Mouse (Mus musculus) frontal cortex, adult (tissue): ENCODE measurements at regions not wholly inside any gene's neighbourhood (a gene's known extent, or its start where the extent isn't known, plus 50 kb on each side); places are given as distances from the start of the nearest gene placed in this dataset.

Experiments used
- ATAC-seq: cut with Nextera tagmentation; 2 replicates; pipeline ENCODE4 v1.9.2; 2017; ENCODE audit warnings: mild to moderate bottlenecking, moderate library complexity, mixed read lengths; ENCODE audit not compliant: low TSS enrichment

- ATAC-seq: no peak
These were observed 318.4 kb upstream of the Myo3a start for GRCm38 (mm10) chr2:21908813-21909480.

GRCm38 (mm10) chr2:21909481-21909966, 317.8 kb upstream of the Myo3a start:
- ATAC-seq: peak; percentile 49

- peak; percentile 95 for ATAC-seq
These were observed 309.3 kb upstream of the Myo3a start for GRCm38 (mm10) chr2:21917804-21918690.

GRCm38 (mm10) chr2:21919091-21919490, 308.2 kb upstream of the Myo3a start:
- peak; percentile 48 for ATAC-seq

- ATAC-seq: no peak
These were observed 299.6 kb upstream of the Myo3a start for GRCm38 (mm10) chr2:21927656-21928055.

- ATAC-seq: no peak
These were observed 287.3 kb upstream of the Myo3a start for GRCm38 (mm10) chr2:21939993-21940392.

- peak; percentile 87 for ATAC-seq
These were observed 286.4 kb upstream of the Myo3a start for GRCm38 (mm10) chr2:21940797-21941487.

GRCm38 (mm10) chr2:21941488-21942000, 285.8 kb upstream of the Myo3a start:
- no peak for ATAC-seq

GRCm38 (mm10) chr2:21943676-21944075, 283.6 kb upstream of the Myo3a start:
- ATAC-seq: no peak

- ATAC-seq: no peak
These were observed 280.8 kb upstream of the Myo3a start for GRCm38 (mm10) chr2:21946484-21946883.

- ATAC-seq: peak; percentile 94
These were observed 276.0 kb upstream of the Myo3a start for GRCm38 (mm10) chr2:21951279-21951678.

- ATAC-seq: no peak
These were observed 271.0 kb upstream of the Myo3a start for GRCm38 (mm10) chr2:21956112-21956963.

GRCm38 (mm10) chr2:21958365-21958764, 268.9 kb upstream of the Myo3a start:
- ATAC-seq: peak; percentile 95

- ATAC-seq: peak; percentile 41; the same call in 1 of the 2 replicates
These were observed 268.5 kb upstream of the Myo3a start for GRCm38 (mm10) chr2:21958802-21959201.

- ATAC-seq: no peak
These were observed 263.8 kb upstream of the Myo3a start for GRCm38 (mm10) chr2:21963343-21964026.

GRCm38 (mm10) chr2:21964027-21964605, 263.2 kb upstream of the Myo3a start:
- no peak for ATAC-seq

- no peak for ATAC-seq
These were observed 256.4 kb upstream of the Myo3a start for GRCm38 (mm10) chr2:21970774-21971406.

GRCm38 (mm10) chr2:21974599-21974998, 252.7 kb upstream of the Myo3a start:
- no peak for ATAC-seq

- no peak for ATAC-seq
These were observed 251.8 kb upstream of the Myo3a start for GRCm38 (mm10) chr2:21975547-21975946.

- no peak for ATAC-seq
These were observed 251.0 kb upstream of the Myo3a start for GRCm38 (mm10) chr2:21976337-21976736.
